Mouse (Mus musculus) CH12.LX (cell line): ENCODE measurements at regions not wholly inside any gene's neighbourhood (a gene's known extent, or its start where the extent isn't known, plus 50 kb on each side); places are given as distances from the start of the nearest gene placed in this dataset.

Source experiments
- DNase-seq: peaks from one replicate; pipeline ENCODE4 v3.0.0-alpha.2; 2013; ENCODE audit errors: extremely low read depth
- H3K27ac ChIP-seq: 2 replicates; pipeline ENCODE4 v1.5.1; 2012; ENCODE audit warnings: low read depth, mild to moderate bottlenecking, control low read depth, moderate library complexity; ENCODE audit not compliant: insufficient read depth
- H3K27me3 ChIP-seq: replicated peaks from 2 replicates; pipeline ENCODE3; 2012; ENCODE audit warnings: inconsistent platforms
- H3K36me3 ChIP-seq, 2 experiments: replicated peaks in 1 of 2; 2 replicates each; pipeline versions ENCODE3 to v1.6.1; 2012; ENCODE audit warnings: inconsistent platforms in 1 of 2, low read length in 1 of 2, mild to moderate bottlenecking in 1 of 2, mixed read lengths in 1 of 2, moderate library complexity in 1 of 2; ENCODE audit not compliant: control insufficient read depth in 1 of 2, insufficient read depth in 1 of 2
- H3K4me1 ChIP-seq, 2 experiments: 2 replicates each; pipeline ENCODE4 v1.6.1; 2012; ENCODE audit warnings: inconsistent platforms in 1 of 2, moderate library complexity in 1 of 2; ENCODE audit not compliant: insufficient read depth in 2 of 2, control insufficient read depth in 1 of 2
- H3K4me2 ChIP-seq: 2 replicates; pipeline ENCODE4 v1.6.1; 2012; ENCODE audit warnings: low read depth, mild to moderate bottlenecking, control low read depth; ENCODE audit not compliant: poor library complexity, insufficient read depth, severe bottlenecking
- H3K4me3 ChIP-seq, 3 experiments: fragments of 150-350 bp in 1 of 3; sonication (generic) in 1 of 3; replicated peaks in 1 of 3; 2 replicates each; pipeline versions ENCODE3 to v1.5.1; 2011 to 2012; ENCODE audit warnings: low read depth in 2 of 3, low read length in 2 of 3, mild to moderate bottlenecking in 2 of 3, moderate library complexity in 2 of 3, control low read depth in 1 of 3, improper control_type of control experiment in 1 of 3, inconsistent platforms in 1 of 3, mixed read lengths in 1 of 3; ENCODE audit not compliant: poor library complexity in 1 of 3
- H3K79me2 ChIP-seq: replicated peaks from 2 replicates; pipeline ENCODE4 v1.6.1; 2012; ENCODE audit warnings: mild to moderate bottlenecking, moderate library complexity; ENCODE audit not compliant: control insufficient read depth, poor library complexity, insufficient read depth, severe bottlenecking; ENCODE audit errors: extremely low read depth
- H3K9ac ChIP-seq: 2 replicates; pipeline ENCODE4 v1.6.1; 2012; ENCODE audit warnings: low read depth, mild to moderate bottlenecking, control low read depth, moderate library complexity; ENCODE audit not compliant: insufficient read depth
- H3K9me3 ChIP-seq: replicated peaks from 2 replicates; pipeline ENCODE3; 2012; ENCODE audit warnings: low read length, inconsistent platforms, mixed read lengths
- BHLHE40 ChIP-seq: IDR thresholded peaks from 2 replicates; pipeline ENCODE4 v1.6.1; 2011; ENCODE audit warnings: mild to moderate bottlenecking, low read depth, low read length, improper control_type of control experiment
- CHD1 ChIP-seq: IDR thresholded peaks from 2 replicates; pipeline ENCODE4 v1.6.1; 2012; ENCODE audit warnings: low read depth, low read length, improper control_type of control experiment, inconsistent platforms
- CHD2 ChIP-seq: IDR thresholded peaks from 2 replicates; pipeline ENCODE4 v1.6.1; 2011; ENCODE audit warnings: low read length, improper control_type of control experiment
- E2F4 ChIP-seq: IDR thresholded peaks from 2 replicates; pipeline ENCODE4 v1.6.1; 2011; ENCODE audit warnings: low read depth, low read length, improper control_type of control experiment; ENCODE audit not compliant: insufficient replicate concordance
- ELF1 ChIP-seq: IDR thresholded peaks from 2 replicates; pipeline ENCODE4 v1.6.1; 2014; ENCODE audit warnings: low read depth, mild to moderate bottlenecking, inconsistent platforms, low read length, improper control_type of control experiment
- HCFC1 ChIP-seq: IDR thresholded peaks from 2 replicates; pipeline ENCODE4 v1.6.1; 2012; ENCODE audit warnings: low read depth, mild to moderate bottlenecking, inconsistent platforms, low read length, improper control_type of control experiment
- IRF4 ChIP-seq: IDR thresholded peaks from 2 replicates; pipeline ENCODE4 v1.6.1; 2014; ENCODE audit warnings: low read depth, mild to moderate bottlenecking, inconsistent platforms, low read length, improper control_type of control experiment
- JUND ChIP-seq: conservative IDR thresholded peaks from 2 replicates; pipeline ENCODE4 v1.6.1; 2011; ENCODE audit warnings: low read depth, low read length, improper control_type of control experiment
- KAT2A ChIP-seq: IDR thresholded peaks from 2 replicates; pipeline ENCODE4 v1.6.1; 2012; ENCODE audit warnings: low read length, improper control_type of control experiment, inconsistent platforms; ENCODE audit not compliant: insufficient replicate concordance
- MAX ChIP-seq: IDR thresholded peaks from 2 replicates; pipeline ENCODE4 v1.6.1; 2011; ENCODE audit warnings: low read length, improper control_type of control experiment
- MXI1 ChIP-seq: IDR thresholded peaks from 2 replicates; pipeline ENCODE4 v1.6.1; 2011; ENCODE audit warnings: mild to moderate bottlenecking, low read depth, low read length, improper control_type of control experiment
- NELFE ChIP-seq: IDR thresholded peaks from 2 replicates; pipeline ENCODE4 v1.6.1; 2011; ENCODE audit warnings: low read depth, low read length, improper control_type of control experiment
- POLR2A ChIP-seq: IDR thresholded peaks from 2 replicates; pipeline ENCODE4 v1.6.1; 2011; ENCODE audit warnings: low read depth, mild to moderate bottlenecking, improper control_type of control experiment, low read length
- POLR2AphosphoS2 ChIP-seq: IDR thresholded peaks from 2 replicates; pipeline ENCODE4 v1.6.1; 2011; ENCODE audit warnings: low read depth, low read length, improper control_type of control experiment
- RAD21 ChIP-seq: IDR thresholded peaks from 2 replicates; pipeline ENCODE4 v1.6.1; 2011; ENCODE audit warnings: low read depth, mild to moderate bottlenecking, low read length, improper control_type of control experiment, moderate library complexity
- RCOR1 ChIP-seq: conservative IDR thresholded peaks from 2 replicates; pipeline ENCODE4 v1.6.1; 2012; ENCODE audit warnings: low read depth, mild to moderate bottlenecking, inconsistent platforms, low read length, improper control_type of control experiment
- SIN3A ChIP-seq: IDR thresholded peaks from 2 replicates; pipeline ENCODE4 v1.6.1; 2012; ENCODE audit warnings: low read length, improper control_type of control experiment, inconsistent platforms
- TCF12 ChIP-seq: IDR thresholded peaks from 2 replicates; pipeline ENCODE4 v1.6.1; 2014; ENCODE audit warnings: low read depth, mild to moderate bottlenecking, inconsistent platforms, low read length, improper control_type of control experiment
- UBTF ChIP-seq: IDR thresholded peaks from 2 replicates; pipeline ENCODE4 v1.6.1; 2012; ENCODE audit warnings: low read depth, mild to moderate bottlenecking, inconsistent platforms, low read length, improper control_type of control experiment, moderate library complexity
- USF2 ChIP-seq: conservative IDR thresholded peaks from 2 replicates; pipeline ENCODE4 v1.6.1; 2011; ENCODE audit warnings: low read depth, low read length, improper control_type of control experiment
- dilution Hi-C: fragments of 300-500 bp; cut with MboI; formaldehyde crosslinking; loops from 2 replicates; pipeline ENCODE4 v1.14.3; 2020; ENCODE audit warnings: low sequenced_read_pairs; ENCODE audit not compliant: extremely low pct_unique_long_range_greater_than_20kb, extremely low pct_ligation_motif_present
- in situ Hi-C: fragments of 300-500 bp; cut with MboI; formaldehyde crosslinking; loops from 3 replicates; pipeline ENCODE4 v1.14.3; 2019; ENCODE audit warnings: low sequenced_read_pairs, low pct_ligation_motif_present, low pct_unique_long_range_greater_than_20kb, mixed read lengths

- no peaks in the 10 kb centered on the region for H3K36me3 ChIP-seq
- H3K9me3 ChIP-seq, result no peaks in the 10 kb centered on the region
- no peaks in the 10 kb centered on the region for H3K79me2 ChIP-seq
- no peak for TF ChIP-seq USF2
- TF ChIP-seq SIN3A, result no peak
- H3K9ac ChIP-seq, result no peak overlapping the region
- no peaks in the 10 kb centered on the region for H3K4me1 ChIP-seq
- in situ Hi-C loops (no loop called here), dilution Hi-C loops (no loop called here)
- no peak overlapping the region for H3K27ac ChIP-seq
- no peaks in the 10 kb centered on the region for H3K27me3 ChIP-seq
- DNase-seq, result no peak
- H3K4me2 ChIP-seq, result no peak overlapping the region
- H3K4me3 ChIP-seq, result no peak overlapping the region
Observed at GRCm38 (mm10) chr3:99709506-99709905, 175.7 kb upstream of the Spag17 start.

DNA sequence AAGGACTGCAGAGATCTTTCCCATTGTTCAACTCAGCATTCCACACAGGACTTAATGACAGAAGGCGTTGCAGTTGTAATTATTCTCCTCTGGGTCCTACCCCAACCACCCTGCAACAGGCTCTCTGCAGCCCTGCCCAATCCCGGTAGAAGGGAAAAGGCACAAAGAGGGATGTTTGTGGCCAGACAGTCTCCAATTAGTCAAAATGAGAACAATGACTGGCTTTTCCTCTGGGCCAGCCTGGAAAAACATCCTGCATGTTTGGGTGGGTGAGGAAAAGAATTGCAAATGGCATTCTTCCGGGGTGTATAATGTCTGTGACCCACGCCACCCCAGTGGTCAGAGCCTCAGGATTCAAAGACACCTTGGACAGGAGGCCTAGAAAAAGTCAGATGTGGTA lies 168.8 kb upstream of the Spag17 start:
- Histone ChIP-seq H3K4me3 (no peak overlapping the region), H3K4me2 (no peak overlapping the region), H3K9me3 (no peaks in the 10 kb centered on the region), H3K36me3 (no peaks in the 10 kb centered on the region), H3K27ac (no peak overlapping the region), H3K4me1 (peaks cover 0 to 3% of the 10 kb centered on the region in 2 experiments; a peak in 1 of 4 replicates), H3K79me2 (no peaks in the 10 kb centered on the region), H3K9ac (no peak overlapping the region), H3K27me3 (no peaks in the 10 kb centered on the region)
- dilution Hi-C loops (no loop called here), in situ Hi-C loops (no loop called here)
- TF ChIP-seq E2F4 (no peak), CHD2 (no peak)
- DNase-seq, result no peak

DNA sequence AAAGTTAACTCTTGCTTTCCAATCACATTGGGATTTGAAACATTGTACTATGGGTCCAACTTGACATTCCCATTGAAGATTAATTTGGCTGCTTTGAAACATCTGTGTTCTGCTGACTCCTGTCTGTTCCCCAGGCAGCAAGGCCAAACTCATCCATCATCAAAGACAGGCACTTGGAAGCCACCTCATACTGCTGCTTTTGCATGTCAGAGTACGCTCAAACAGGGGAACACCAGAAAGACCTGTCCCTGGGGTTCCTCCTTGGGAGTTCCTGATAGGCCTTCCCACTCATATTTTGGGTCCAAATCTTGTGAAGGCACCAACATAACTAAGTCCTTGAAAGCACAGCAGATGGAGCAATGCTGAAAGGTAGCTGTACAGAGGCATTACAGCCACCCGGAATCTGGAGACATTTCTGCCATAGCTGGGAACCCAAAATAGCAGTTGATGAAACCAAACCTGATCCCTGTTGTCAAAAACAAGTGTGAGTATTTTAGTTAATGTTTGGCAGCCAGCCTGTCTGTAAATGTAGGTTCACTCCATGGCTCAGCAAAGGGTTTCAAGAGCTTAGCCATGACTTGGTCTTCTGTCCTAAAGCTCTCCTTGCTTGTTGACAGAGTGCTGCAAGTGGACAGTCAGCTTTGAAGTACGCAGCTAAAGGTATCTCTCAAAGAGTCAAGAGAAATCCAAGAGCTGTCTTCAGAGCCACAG lies 147.0 kb upstream of the Spag17 start:
- Histone ChIP-seq H3K79me2 (no peaks in the 10 kb centered on the region), H3K27ac (no peak overlapping the region), H3K4me2 (no peak overlapping the region), H3K9me3 (no peaks in the 10 kb centered on the region)
- dilution Hi-C loops (no loop called here), in situ Hi-C loops (no loop called here)
- TF ChIP-seq RAD21 (no peak), POLR2A (no peak), USF2 (no peak), HCFC1 (no peak), E2F4 (no peak), JUND (no peak), UBTF (no peak), ELF1 (no peak), TCF12 (no peak), BHLHE40 (no peak), RCOR1 (no peak), MXI1 (no peak), MAX (no peak), NELFE (no peak), POLR2AphosphoS2 (no peak), KAT2A (no peak), CHD1 (no peak), IRF4 (no peak)
- TF ChIP-seq, all 38 proteins: peak for 0
- no peaks in the 10 kb centered on the region for H3K27me3 ChIP-seq
- H3K4me1 ChIP-seq, result no peaks in the 10 kb centered on the region
- no peaks in the 10 kb centered on the region for H3K36me3 ChIP-seq
- H3K9ac ChIP-seq, result no peak overlapping the region
- no peak overlapping the region for H3K4me3 ChIP-seq
- no peak for DNase-seq
